Mouse (Mus musculus) left cerebral cortex, adult 2 months (tissue): ENCODE measurements at regions not wholly inside any gene's neighbourhood (a gene's known extent, or its start where the extent isn't known, plus 50 kb on each side); places are given as distances from the start of the nearest gene placed in this dataset.

Source experiments
- DNase-seq, 2 experiments: peaks; one replicate each; pipeline ENCODE4 v3.0.0; 2021 to 2022; ENCODE audit warnings: low spot score in 2 of 2, mixed read lengths in 1 of 2; ENCODE audit errors: extremely low spot score in 1 of 2
- H3K27ac ChIP-seq: fragments of 200-600 bp; 2 replicates; pipeline ENCODE4 v1.8.1; 2022
- H3K4me3 ChIP-seq: fragments of 200-600 bp; 2 replicates; pipeline ENCODE4 v1.8.1; 2022
- CTCF ChIP-seq: fragments of 200-600 bp; IDR thresholded peaks from 2 replicates; pipeline ENCODE4 v1.8.1; 2022; ENCODE audit warnings: antibody characterized with exemption, mild to moderate bottlenecking, moderate library complexity
- intact Hi-C: fragments of 180-260 bp; cut with DNase I; formaldehyde crosslinking; loops from one replicate; pipeline ENCODE4 v1.15.1; 2025

DNA sequence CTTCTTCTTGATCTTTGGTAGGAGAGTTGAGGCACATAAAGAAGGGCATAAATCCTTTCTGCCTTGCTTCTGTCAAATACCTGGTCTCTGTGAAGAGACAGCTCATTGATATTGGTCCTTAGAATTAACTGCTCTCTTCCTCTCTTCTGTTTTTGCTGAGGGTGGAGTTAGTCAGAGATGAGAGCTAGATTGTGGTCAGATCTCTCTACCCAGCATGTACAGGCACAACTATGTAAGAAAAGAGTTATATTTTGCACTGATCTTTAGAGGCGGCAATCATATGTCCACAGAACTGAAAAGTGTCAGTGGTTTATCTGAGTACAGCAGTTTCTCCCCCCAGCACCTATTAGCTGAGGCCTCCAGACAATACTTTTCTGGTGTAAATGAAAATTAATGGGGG lies 65.5 kb upstream of the Agbl1 start:
- no peak for DNase-seq
- Histone ChIP-seq H3K4me3 (no peak overlapping the region), H3K27ac (no peak overlapping the region)
- TF ChIP-seq CTCF = no peak
- intact Hi-C loops = no loop called here

- TF ChIP-seq CTCF = no peak
- no peak for DNase-seq
- no peak overlapping the region for H3K27ac ChIP-seq
- intact Hi-C loops = no loop called here
- H3K4me3 ChIP-seq = no peak overlapping the region
Measured at GRCm38 (mm10) chr7:76164735-76165630, 64.7 kb upstream of the Agbl1 start.

- DNase-seq = no peak
- intact Hi-C loops = no loop called here
- Histone ChIP-seq H3K4me3 (no peak overlapping the region), H3K27ac (no peak overlapping the region)
- no peak for TF ChIP-seq CTCF
Measured at GRCm38 (mm10) chr7:76170481-76170880, 59.2 kb upstream of the Agbl1 start.

- TF ChIP-seq CTCF = no peak
- intact Hi-C loops = no loop called here
- Histone ChIP-seq H3K27ac (no peak overlapping the region), H3K4me3 (no peak overlapping the region)
- no peak for DNase-seq
Measured at GRCm38 (mm10) chr7:76176235-76176634, 53.5 kb upstream of the Agbl1 start.

- no peak overlapping the region for H3K27ac ChIP-seq
- no peak for TF ChIP-seq CTCF
- DNase-seq = no peak
- no peak overlapping the region for H3K4me3 ChIP-seq
- intact Hi-C loops = no loop called here
Measured at GRCm38 (mm10) chr7:76177420-76177819, 52.3 kb upstream of the Agbl1 start.
